Mouse (Mus musculus) heart, embryonic 12.5 days (tissue): ENCODE data around the gene Ilf2. TPM values are rescaled to one million over a fixed set of nuclear protein-coding genes. Genes with fewer than 3 reads are reported as not detected.

Experiments used
- ATAC-seq: fragments of 200-750 bp; cut with Nextera tagmentation; 2 replicates; pipeline ENCODE4 v1.8.0; 2017; ENCODE audit warnings: moderate TSS enrichment, moderate library complexity; ENCODE audit not compliant: insufficient number of reproducible peaks, low FRiP score
- H3K27ac ChIP-seq: fragments of 300-500 bp; sonication (generic); 2 replicates; pipeline ENCODE4 v1.5.1; 2016; ENCODE audit warnings: mild to moderate bottlenecking, moderate library complexity; ENCODE audit not compliant: poor library complexity, severe bottlenecking
- H3K27me3 ChIP-seq: fragments of 300-500 bp; sonication (generic); replicated peaks from 2 replicates; pipeline ENCODE4 v1.6.1; 2016; ENCODE audit warnings: mild to moderate bottlenecking, moderate library complexity
- H3K36me3 ChIP-seq: fragments of 300-500 bp; sonication (generic); 2 replicates; pipeline ENCODE4 v1.6.1; 2016; ENCODE audit warnings: mild to moderate bottlenecking, moderate library complexity
- H3K4me1 ChIP-seq: fragments of 300-500 bp; sonication (generic); replicated peaks from 2 replicates; pipeline ENCODE4 v1.6.1; 2016; ENCODE audit warnings: mild to moderate bottlenecking
- H3K4me2 ChIP-seq: fragments of 300-500 bp; sonication (generic); 2 replicates; pipeline ENCODE4 v1.6.1; 2016; ENCODE audit warnings: mild to moderate bottlenecking, moderate library complexity
- H3K4me3 ChIP-seq: fragments of 300-500 bp; sonication (generic); 2 replicates; pipeline ENCODE4 v1.5.1; 2016; ENCODE audit warnings: mild to moderate bottlenecking
- H3K9ac ChIP-seq: fragments of 300-500 bp; sonication (generic); 2 replicates; pipeline ENCODE4 v1.6.1; 2016; ENCODE audit warnings: mild to moderate bottlenecking, moderate library complexity
- H3K9me3 ChIP-seq: fragments of 300-500 bp; sonication (generic); replicated peaks from 2 replicates; pipeline ENCODE4 v1.6.1; 2016; ENCODE audit warnings: mild to moderate bottlenecking, moderate library complexity
- WGBS: fragments of 180-500 bp; shearing (Covaris S2); methylation state at CpG from one replicate; pipeline ENCODE4 v1.1.7; 2016; 5-methylcytosine and 5-hydroxymethylcytosine counted together
- polyA plus RNA-seq: library from polyadenylated mRNA; unstranded; fragments of >200 nt; fragmentation: Nextera tagmentation; extraction: Ambion mirVana; gene quantifications from 2 replicates; pipeline ENCODE4 v1.2.1, GENCODE M21; 2016

Ilf2 gene
- polyA plus RNA-seq, 1 experiment from 2014 or later = 137 TPM

DNA sequence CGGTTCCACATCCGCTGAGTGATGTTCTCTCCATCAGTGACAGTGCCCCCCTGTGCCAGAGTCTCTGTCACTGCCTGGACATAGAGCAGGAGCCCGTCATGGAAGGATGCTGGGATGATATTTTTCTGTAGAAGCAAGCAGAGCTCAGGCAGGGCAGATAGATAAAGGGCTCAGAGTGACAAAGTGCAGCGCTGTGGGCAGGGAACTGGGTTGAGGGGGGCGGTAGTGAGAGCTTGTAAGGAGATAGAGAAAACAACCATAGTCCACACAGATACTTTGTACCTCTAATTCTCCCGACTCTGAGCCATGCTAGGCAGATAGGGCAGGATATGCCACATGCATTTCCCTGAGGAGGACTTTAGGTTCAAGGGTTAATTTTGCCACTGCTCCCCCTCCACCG lies 13.3 kb upstream of the Ilf2 start:
- Histone ChIP-seq H3K9ac (no peak overlapping the region), H3K36me3 (no peaks in the 10 kb centered on the region), H3K9me3 (no peaks in the 10 kb centered on the region), H3K27me3 (peaks cover 38% of the 10 kb centered on the region), H3K4me1 (peaks cover 23% of the 10 kb centered on the region), H3K27ac (no peak overlapping the region), H3K4me2 (peak overlapping the region; percentile 95), H3K4me3 (0 out of 2 replicates have a peak overlapping the region, but pooled peaks have one; percentile 1)
- 12% methylated on average over 7 of the region's 7 CpGs for WGBS
- no peak for ATAC-seq

DNA sequence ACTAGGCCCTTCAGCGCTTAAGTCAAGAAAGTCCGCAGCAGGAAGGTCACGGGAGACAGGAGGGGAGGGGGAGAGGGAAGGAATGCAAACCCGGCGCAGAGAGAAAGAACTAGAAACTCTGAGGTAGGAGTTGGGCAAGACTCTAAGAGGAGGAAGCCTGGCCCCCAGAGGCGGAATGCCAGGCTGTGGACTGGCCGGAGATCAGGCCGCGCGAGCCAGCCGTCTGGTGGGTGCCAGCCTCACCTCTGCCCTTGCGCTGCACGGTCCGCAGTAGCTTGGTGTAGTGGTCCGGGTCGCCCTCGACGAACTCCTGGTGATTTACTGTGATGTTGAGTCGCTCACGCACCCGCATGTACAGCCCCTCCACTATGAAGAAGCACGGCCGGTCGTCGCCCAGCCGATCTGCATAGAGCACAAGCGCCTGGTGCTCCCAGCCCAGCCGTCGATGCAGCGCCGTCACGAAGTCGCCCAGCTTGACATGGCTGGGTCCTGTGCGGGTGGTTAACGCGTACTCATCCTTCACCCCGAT lies 11.3 kb upstream of the Ilf2 start:
- Histone ChIP-seq H3K27ac (no peak overlapping the region; the same call in 1 of the 2 replicates), H3K4me1 (peaks cover 23% of the 10 kb centered on the region), H3K36me3 (no peaks in the 10 kb centered on the region), H3K9me3 (no peaks in the 10 kb centered on the region), H3K9ac (peak overlapping the region; percentile 73), H3K4me3 (peak overlapping the region; percentile 50), H3K4me2 (peak overlapping the region; percentile 95), H3K27me3 (peaks cover 48% of the 10 kb centered on the region)
- peak; percentile 23 for ATAC-seq
- WGBS = 11% methylated on average over 37 of the region's 37 CpGs

GRCm38 (mm10) chr3:90465081-90465685 lies 10.7 kb upstream of the Ilf2 start:
- Histone ChIP-seq H3K4me2 (peak overlapping the region; percentile 95), H3K27me3 (peaks cover 48% of the 10 kb centered on the region), H3K9me3 (no peaks in the 10 kb centered on the region), H3K4me1 (peaks cover 23% of the 10 kb centered on the region), H3K4me3 (peak overlapping the region; percentile 50), H3K27ac (no peak overlapping the region; the same call in 1 of the 2 replicates), H3K36me3 (no peaks in the 10 kb centered on the region), H3K9ac (peak overlapping the region; percentile 73)
- peak; percentile 12 for ATAC-seq
- 1% methylated on average over 75 of the region's 75 CpGs for WGBS

DNA sequence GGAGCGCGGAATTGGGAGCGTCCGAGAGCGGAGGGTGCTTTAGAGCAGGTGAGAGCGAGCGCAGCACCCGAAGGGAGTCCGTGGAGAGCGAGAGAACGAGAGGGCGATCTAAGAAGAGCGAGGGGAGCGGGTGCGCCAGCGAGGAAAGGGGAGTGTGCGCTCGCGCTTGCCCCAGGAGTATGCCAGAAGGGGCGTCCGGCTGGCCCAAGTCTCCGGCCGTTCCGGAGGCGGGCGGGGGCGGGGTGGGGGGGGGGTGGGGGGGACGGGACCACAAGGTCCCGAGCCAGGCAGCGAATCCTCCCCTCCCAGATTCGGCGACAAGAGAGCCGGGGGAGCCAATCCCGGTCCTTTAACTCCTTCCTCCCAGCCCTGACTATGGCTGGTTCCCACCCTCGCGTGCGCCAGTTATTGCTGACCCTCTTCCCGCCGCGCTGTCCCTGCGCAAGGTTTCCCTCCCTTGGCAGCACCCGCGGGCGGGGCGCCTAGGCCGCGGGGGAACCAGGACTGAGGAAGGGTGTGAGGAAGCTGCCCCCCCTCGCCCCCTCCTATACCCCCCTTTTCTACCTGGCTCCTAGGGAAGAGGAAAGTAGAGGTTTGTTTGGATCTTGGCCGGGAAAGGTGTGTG lies 10.1 kb upstream of the Ilf2 start, which contains the start of gene Npr1:
Gene Npr1 (minus strand): TSS at position 181 of the 625 bp plus-strand sequence.
- Histone ChIP-seq H3K36me3 (no peaks in the 10 kb centered on the region), H3K9me3 (no peaks in the 10 kb centered on the region), H3K27ac (no peak within 1 kb of the TSS; the same call in 1 of the 2 replicates), H3K4me1 (peaks cover 23% of the 10 kb centered on the region), H3K9ac (peak within 1 kb of the TSS; percentile 73), H3K27me3 (peaks cover 44% of the 10 kb centered on the region), H3K4me3 (peak within 1 kb of the TSS; percentile 50), H3K4me2 (peak within 1 kb of the TSS; percentile 95)
- under 1% methylated on average over 29 of the region's 49 CpGs for WGBS
- peak; percentile 57 for ATAC-seq

GRCm38 (mm10) chr3:90466311-90466766 lies 9.6 kb upstream of the Ilf2 start:
- H3K9me3 ChIP-seq = no peaks in the 10 kb centered on the region
- peak overlapping the region; percentile 73 for H3K9ac ChIP-seq
- WGBS = 1% methylated on average over 15 of the region's 15 CpGs
- peaks cover 23% of the 10 kb centered on the region for H3K4me1 ChIP-seq
- H3K36me3 ChIP-seq = no peaks in the 10 kb centered on the region
- peak; percentile 20; the same call in 1 of the 2 replicates for ATAC-seq
- peak overlapping the region; percentile 50 for H3K4me3 ChIP-seq
- H3K27me3 ChIP-seq = peaks cover 39% of the 10 kb centered on the region
- peak overlapping the region; percentile 95 for H3K4me2 ChIP-seq
- H3K27ac ChIP-seq = no peak overlapping the region

DNA sequence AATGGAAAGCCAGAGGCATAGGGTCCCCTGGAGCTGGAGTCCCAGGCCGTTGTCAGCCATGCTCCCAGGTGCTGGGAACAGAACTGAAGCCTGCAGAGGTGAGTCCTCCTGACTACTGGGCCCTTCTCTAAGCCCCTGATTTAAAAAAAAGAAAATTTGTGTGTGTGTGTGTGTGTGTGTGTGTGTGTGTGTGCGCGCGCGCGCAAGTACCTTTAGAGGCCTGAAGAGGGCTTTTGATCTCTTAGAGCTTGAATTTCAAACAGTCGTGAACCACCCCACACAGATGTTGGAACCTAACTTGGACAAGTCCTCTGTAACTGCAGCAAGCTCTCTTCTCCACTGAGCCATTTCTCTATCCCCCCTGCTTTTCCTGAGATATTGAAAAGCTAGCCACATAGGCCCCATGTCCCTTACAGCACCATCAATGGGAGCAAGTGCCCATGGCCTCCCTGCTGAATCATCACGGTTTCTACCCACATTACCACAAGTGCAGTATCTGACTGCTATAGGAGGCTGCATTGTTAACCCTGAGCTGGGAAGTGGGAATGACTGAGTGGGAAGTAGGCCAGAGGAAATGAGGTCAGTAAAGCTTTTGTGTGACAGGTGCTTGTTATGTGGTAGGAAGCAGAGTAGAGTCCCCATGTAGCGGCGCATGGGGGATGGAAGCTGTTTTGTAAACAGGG lies 8.2 kb upstream of the Ilf2 start:
- H3K36me3 ChIP-seq = no peaks in the 10 kb centered on the region
- H3K27me3 ChIP-seq = peaks cover 37% of the 10 kb centered on the region
- H3K4me2 ChIP-seq = no peak overlapping the region
- H3K9me3 ChIP-seq = no peaks in the 10 kb centered on the region
- no peak overlapping the region for H3K4me3 ChIP-seq
- no peak for ATAC-seq
- peaks cover 17% of the 10 kb centered on the region for H3K4me1 ChIP-seq
- WGBS = 88% methylated on average over 10 of the region's 10 CpGs
- H3K9ac ChIP-seq = no peak overlapping the region
- H3K27ac ChIP-seq = no peak overlapping the region

GRCm38 (mm10) chr3:90472213-90472612 lies 3.7 kb upstream of the Ilf2 start:
- no peak for ATAC-seq
- Histone ChIP-seq H3K4me3 (no peak overlapping the region), H3K27me3 (peaks cover 10% of the 10 kb centered on the region), H3K9ac (no peak overlapping the region), H3K4me2 (no peak overlapping the region), H3K27ac (no peak overlapping the region), H3K9me3 (no peaks in the 10 kb centered on the region), H3K36me3 (no peaks in the 10 kb centered on the region), H3K4me1 (peaks cover 5% of the 10 kb centered on the region; the same call in 1 of the 2 replicates)
- 33% methylated on average over 3 of the region's 3 CpGs for WGBS

DNA sequence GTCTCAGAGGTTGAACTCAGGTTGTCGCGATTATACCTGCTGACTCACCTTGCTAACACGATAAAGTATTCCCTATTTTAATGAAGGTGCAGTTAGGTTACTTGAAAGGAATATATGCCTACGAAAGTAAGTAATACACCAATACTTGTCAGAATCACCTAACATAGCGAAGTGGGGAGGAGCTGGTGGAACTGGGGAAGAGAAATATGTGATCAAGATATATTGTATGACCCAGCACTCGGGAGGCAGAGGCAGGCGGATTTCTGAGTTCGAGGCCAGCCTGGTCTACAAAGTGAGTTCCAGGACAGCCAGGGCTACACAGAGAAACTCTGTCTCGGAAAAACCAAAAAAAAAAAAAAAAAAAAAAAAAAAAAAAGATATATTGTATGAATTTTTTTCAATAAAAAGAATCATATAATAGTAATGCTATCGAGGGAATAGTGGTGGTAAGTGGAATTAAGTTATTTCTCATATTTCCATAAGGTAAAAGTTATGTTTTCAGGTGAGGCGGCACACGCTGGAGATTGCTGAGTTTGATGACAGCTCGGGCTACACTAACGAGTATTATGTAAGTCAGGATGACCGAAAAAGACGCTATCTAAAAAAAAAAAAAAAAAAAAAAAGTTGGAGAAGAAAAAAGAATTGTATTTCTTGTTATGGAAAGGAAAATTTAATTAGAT lies 635 bp upstream of the Ilf2 start:
- Histone ChIP-seq H3K9me3 (no peaks in the 10 kb centered on the region), H3K9ac (no peak overlapping the region), H3K4me1 (peaks cover 7% of the 10 kb centered on the region; the same call in 1 of the 2 replicates), H3K27ac (no peak overlapping the region), H3K36me3 (peaks cover 24% of the 10 kb centered on the region), H3K27me3 (no peaks in the 10 kb centered on the region), H3K4me2 (peak overlapping the region; percentile 43; the same call in 1 of the 2 replicates), H3K4me3 (peak overlapping the region; percentile 32)
- WGBS = 39% methylated on average over 16 of the region's 16 CpGs
- peak; percentile 20 for ATAC-seq

GRCm38 (mm10) chr3:90486998-90487397 lies 11.1 kb downstream of the Ilf2 start:
- H3K27ac ChIP-seq = no peak overlapping the region
- H3K4me3 ChIP-seq = no peak overlapping the region
- no peak for ATAC-seq
- WGBS = 78% methylated on average over 5 of the region's 5 CpGs
- no peak overlapping the region for H3K4me2 ChIP-seq
- no peak overlapping the region for H3K9ac ChIP-seq
- no peaks in the 10 kb centered on the region for H3K27me3 ChIP-seq
- no peaks in the 10 kb centered on the region for H3K9me3 ChIP-seq
- peaks cover 72% of the 10 kb centered on the region for H3K36me3 ChIP-seq
- H3K4me1 ChIP-seq = peaks cover 10% of the 10 kb centered on the region

DNA sequence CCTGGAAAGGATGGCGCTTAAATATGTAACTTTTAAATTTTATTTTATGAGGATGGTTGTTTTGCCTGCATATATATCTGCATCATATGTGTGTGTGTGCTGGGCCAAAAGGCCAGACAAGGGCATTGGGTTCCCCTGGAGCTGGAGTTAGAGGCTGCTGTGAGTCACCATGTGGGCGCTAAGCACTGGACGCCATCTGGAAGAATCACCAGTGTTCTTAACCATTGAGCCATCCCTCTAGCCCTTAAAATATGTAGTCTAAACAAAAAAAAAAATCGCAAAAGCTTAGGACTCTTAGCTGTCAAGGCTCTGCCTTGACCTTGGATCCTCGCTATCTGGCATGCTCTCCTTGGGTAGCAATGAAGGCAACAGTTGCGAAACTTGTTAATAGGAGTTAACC lies 12.7 kb downstream of the Ilf2 start:
- H3K9ac ChIP-seq = no peak overlapping the region
- no peak overlapping the region for H3K4me3 ChIP-seq
- H3K27ac ChIP-seq = no peak overlapping the region
- H3K27me3 ChIP-seq = no peaks in the 10 kb centered on the region
- H3K4me2 ChIP-seq = no peak overlapping the region
- H3K4me1 ChIP-seq = peaks cover 10% of the 10 kb centered on the region
- H3K9me3 ChIP-seq = no peaks in the 10 kb centered on the region
- H3K36me3 ChIP-seq = peaks cover 56% of the 10 kb centered on the region
- ATAC-seq = no peak
- 89% methylated on average over 6 of the region's 6 CpGs for WGBS
